Mouse (Mus musculus): ENCODE data around the gene Nsun7. TPM values are rescaled to one million over a fixed set of nuclear protein-coding genes. Genes with fewer than 3 reads are reported as not detected.

Gene Nsun7
- polyA plus RNA-seq, 1 experiment, result 1.3 TPM

GRCm38 (mm10) chr5:66302085-66302815 is 42.6 kb downstream of the Nsun7 start:
- H3K4me1 ChIP-seq (ENCODE audit: control insufficient read depth, insufficient read depth, low read length), result 0 out of 2 replicates have a peak, but pooled peaks cover 4% of the 10 kb centered on the region
- H3K4me3 ChIP-seq (replicated peaks; ENCODE audit: extremely low read depth, low read depth, low read length), result no peak overlapping the region
- no peak for TF ChIP-seq CTCF (IDR thresholded peaks at IDR 0.05; ENCODE audit: insufficient read depth, low read length)
- no peak for TF ChIP-seq POLR2A (IDR thresholded peaks at IDR 0.05; ENCODE audit: borderline replicate concordance, extremely low read depth, low read depth, low read length)
- 72% methylated on average over 21 of the region's 21 CpGs for WGBS
- DNase-seq, result no peak

GRCm38 (mm10) chr5:66302873-66303272 is 43.2 kb downstream of the Nsun7 start:
- H3K4me1 ChIP-seq (ENCODE audit: control insufficient read depth, insufficient read depth, low read length), result 0 out of 2 replicates have a peak, but pooled peaks cover 4% of the 10 kb centered on the region
- H3K4me3 ChIP-seq (replicated peaks; ENCODE audit: extremely low read depth, low read depth, low read length), result no peak overlapping the region
- DNase-seq, result no peak
- TF ChIP-seq CTCF (IDR thresholded peaks at IDR 0.05; ENCODE audit: insufficient read depth, low read length), result no peak
- 96% methylated on average over 2 of the region's 2 CpGs for WGBS

- no peak overlapping the region for H3K4me3 ChIP-seq (replicated peaks; ENCODE audit: extremely low read depth, low read depth, low read length)
- H3K4me1 ChIP-seq (ENCODE audit: control insufficient read depth, insufficient read depth, low read length), result 0 out of 2 replicates have a peak, but pooled peaks cover 4% of the 10 kb centered on the region
- DNase-seq, result no peak
- TF ChIP-seq CTCF (IDR thresholded peaks at IDR 0.05; ENCODE audit: insufficient read depth, low read length) (no peak), POLR2A (IDR thresholded peaks at IDR 0.05; ENCODE audit: borderline replicate concordance, extremely low read depth, low read depth, low read length) (no peak)
- WGBS, result 89% methylated on average over 11 of the region's 11 CpGs
These were observed 44.8 kb downstream of the Nsun7 start for GRCm38 (mm10) chr5:66304300-66305067.

GRCm38 (mm10) chr5:66305511-66305910 is 45.8 kb downstream of the Nsun7 start:
- TF ChIP-seq POLR2A (IDR thresholded peaks at IDR 0.05; ENCODE audit: borderline replicate concordance, extremely low read depth, low read depth, low read length) (no peak), CTCF (IDR thresholded peaks at IDR 0.05; ENCODE audit: insufficient read depth, low read length) (no peak)
- WGBS, result 83% methylated on average over 8 of the region's 8 CpGs
- no peak overlapping the region for H3K4me3 ChIP-seq (replicated peaks; ENCODE audit: extremely low read depth, low read depth, low read length)
- DNase-seq, result no peak
- H3K4me1 ChIP-seq (ENCODE audit: control insufficient read depth, insufficient read depth, low read length), result 0 out of 2 replicates have a peak, but pooled peaks cover 4% of the 10 kb centered on the region

- no peak for DNase-seq
- no peak overlapping the region for H3K4me3 ChIP-seq (replicated peaks; ENCODE audit: extremely low read depth, low read depth, low read length)
- 76% methylated on average over 9 of the region's 9 CpGs for WGBS
- no peaks in the 10 kb centered on the region for H3K4me1 ChIP-seq (ENCODE audit: control insufficient read depth, insufficient read depth, low read length)
- TF ChIP-seq POLR2A (IDR thresholded peaks at IDR 0.05; ENCODE audit: borderline replicate concordance, extremely low read depth, low read depth, low read length) (no peak), CTCF (IDR thresholded peaks at IDR 0.05; ENCODE audit: insufficient read depth, low read length) (no peak)
These were observed 50.6 kb downstream of the Nsun7 start for GRCm38 (mm10) chr5:66310328-66310727.

- no peak for TF ChIP-seq CTCF (IDR thresholded peaks at IDR 0.05; ENCODE audit: insufficient read depth, low read length)
- TF ChIP-seq POLR2A (IDR thresholded peaks at IDR 0.05; ENCODE audit: borderline replicate concordance, extremely low read depth, low read depth, low read length), result no peak
- 96% methylated on average over 11 of the region's 11 CpGs for WGBS
- no peak for DNase-seq
- Histone ChIP-seq H3K4me3 (replicated peaks; ENCODE audit: extremely low read depth, low read depth, low read length) (no peak overlapping the region), H3K4me1 (ENCODE audit: control insufficient read depth, insufficient read depth, low read length) (no peaks in the 10 kb centered on the region)
These were observed 51.1 kb downstream of the Nsun7 start for GRCm38 (mm10) chr5:66310806-66311205.

GRCm38 (mm10) chr5:66315791-66316190 is 56.1 kb downstream of the Nsun7 start:
- Histone ChIP-seq H3K4me1 (ENCODE audit: control insufficient read depth, insufficient read depth, low read length) (no peaks in the 10 kb centered on the region), H3K4me3 (replicated peaks; ENCODE audit: extremely low read depth, low read depth, low read length) (no peak overlapping the region)
- TF ChIP-seq CTCF (IDR thresholded peaks at IDR 0.05; ENCODE audit: insufficient read depth, low read length), result no peak
- TF ChIP-seq POLR2A (IDR thresholded peaks at IDR 0.05; ENCODE audit: borderline replicate concordance, extremely low read depth, low read depth, low read length), result no peak
- no peak for DNase-seq
- whole genome bisulfite sequencing, result 90% methylated on average over 5 of the region's 5 CpGs

- DNase-seq, result peak; percentile 60
- TF ChIP-seq CTCF (IDR thresholded peaks at IDR 0.05; ENCODE audit: insufficient read depth, low read length) (peak; percentile 69), POLR2A (IDR thresholded peaks at IDR 0.05; ENCODE audit: borderline replicate concordance, extremely low read depth, low read depth, low read length) (no peak)
- H3K4me3 ChIP-seq (replicated peaks; ENCODE audit: extremely low read depth, low read depth, low read length), result no peak overlapping the region
- H3K4me1 ChIP-seq (ENCODE audit: control insufficient read depth, insufficient read depth, low read length), result no peaks in the 10 kb centered on the region
- 66% methylated on average over 6 of the region's 6 CpGs for WGBS
These were observed 59.6 kb downstream of the Nsun7 start for GRCm38 (mm10) chr5:66319341-66319740.

- TF ChIP-seq CTCF (IDR thresholded peaks at IDR 0.05; ENCODE audit: insufficient read depth, low read length) (no peak), POLR2A (IDR thresholded peaks at IDR 0.05; ENCODE audit: borderline replicate concordance, extremely low read depth, low read depth, low read length) (no peak)
- DNase-seq, result no peak
- Histone ChIP-seq H3K4me1 (ENCODE audit: control insufficient read depth, insufficient read depth, low read length) (no peaks in the 10 kb centered on the region), H3K4me3 (replicated peaks; ENCODE audit: extremely low read depth, low read depth, low read length) (no peak overlapping the region)
- WGBS, result 62% methylated on average over 14 of the region's 14 CpGs
These were observed 60.2 kb downstream of the Nsun7 start for GRCm38 (mm10) chr5:66319827-66320404.
